Comparison of ENCODE assay signal across 8 mouse cellular contexts in the genomic region with DNA sequence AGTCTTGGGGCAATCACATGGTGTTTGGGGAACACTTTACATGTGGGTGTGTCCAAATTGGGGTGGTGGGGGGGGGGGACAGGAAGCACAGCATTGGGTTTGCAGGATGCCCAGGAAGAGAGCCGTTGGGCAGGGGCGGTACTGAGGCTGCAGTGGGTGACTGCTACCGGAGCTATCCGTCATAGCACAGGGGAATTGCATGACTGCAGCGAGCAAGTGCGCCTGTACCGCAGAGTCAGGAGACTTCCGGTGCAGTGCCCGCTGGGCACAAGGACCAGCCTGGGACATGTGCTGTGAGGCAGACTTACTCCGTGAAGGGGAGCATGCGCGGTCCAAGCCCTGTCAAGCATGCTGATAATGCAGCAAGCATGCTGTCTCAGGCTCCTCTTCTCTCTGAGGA. TPM values are rescaled to one million over a fixed set of nuclear protein-coding genes. Genes with fewer than 3 reads are reported as not detected.
A peak's percentile ranks its signal among the peaks of the same experiment; 100 is the strongest.
DNase-seq lines count a peak whose midpoint lies in the region; ATAC-seq and TF ChIP-seq lines count a peak whose summit lies in the region.

No protein-coding gene starts in this region.

- peaks cover 2% of the 10 kb centered on the region for H3K4me1 ChIP-seq in bone marrow, adult 2 months (ENCODE audit: control insufficient read depth, insufficient read depth, low read length)
- peaks cover 32% of the 10 kb centered on the region for H3K4me1 ChIP-seq in liver, embryonic 12.5 days

- peak; percentile 69; the same call in 1 of the 2 replicates for TF ChIP-seq POLR2A in bone marrow, adult 2 months (IDR thresholded peaks at IDR 0.05; ENCODE audit: borderline replicate concordance, control insufficient read depth, low read depth, low read length)

- peak overlapping the region; percentile 43 for H3K9ac ChIP-seq in liver, embryonic 12.5 days

- ATAC-seq in CD4-positive, CD25-positive, alpha-beta regulatory T cell, adult 4 months = peak; percentile 82
- peak; percentile 77 for ATAC-seq in liver, embryonic 12.5 days

- H3K27ac ChIP-seq in bone marrow, adult 2 months (ENCODE audit: control insufficient read depth, insufficient read depth, low read depth, low read length, poor library complexity) = peak overlapping the region; percentile 98
- H3K27ac ChIP-seq in liver, embryonic 12.5 days = peak overlapping the region; percentile 63
- H3K27ac ChIP-seq in gastrocnemius, adult 2 months = no peak overlapping the region

- DNase-seq in spleen, adult 18-20 months = peak; percentile 69 to 79
- no peak for DNase-seq in left cerebral cortex, postnatal 10 days (ENCODE audit: extremely low spot score in 1 of 2, low spot score in 2 of 2)
- DNase-seq in layer of hippocampus, postnatal 14 days (ENCODE audit: low spot score in 2 of 2) = no peak
- no peak for DNase-seq in kidney, adult 9 months
- no peak for DNase-seq in gastrocnemius, adult 2 months

- H3K36me3 ChIP-seq in liver, embryonic 12.5 days = peaks cover 26% of the 10 kb centered on the region

- H3K27me3 ChIP-seq in liver, embryonic 12.5 days (replicated peaks) = no peaks in the 10 kb centered on the region

- WGBS in bone marrow, adult 2 months = 4% methylated on average over 12 of the region's 12 CpGs
- 23% methylated on average over 12 of the region's 12 CpGs for WGBS in liver, embryonic 12.5 days (ENCODE audit: insufficient replicate concordance)

- TF ChIP-seq CTCF in bone marrow, adult 2 months (IDR thresholded peaks at IDR 0.05; ENCODE audit: control insufficient read depth, insufficient read depth, low read length) = no peak
- TF ChIP-seq CTCF in gastrocnemius, adult 2 months (IDR thresholded peaks at IDR 0.05) = no peak

- intact Hi-C loops in left cerebral cortex, postnatal 10 days (cut with DNase I) = no loop called here
- intact Hi-C loops in gastrocnemius, adult 2 months (cut with DNase I) = no loop called here

- peak overlapping the region; percentile 65 for H3K4me3 ChIP-seq in bone marrow, adult 2 months (replicated peaks; ENCODE audit: control insufficient read depth, low read depth, low read length)
- peak overlapping the region; percentile 46 for H3K4me3 ChIP-seq in liver, embryonic 12.5 days
- H3K4me3 ChIP-seq in gastrocnemius, adult 2 months = no peak overlapping the region

- peak overlapping the region; percentile 74 for H3K4me2 ChIP-seq in liver, embryonic 12.5 days

- no peaks in the 10 kb centered on the region for H3K9me3 ChIP-seq in liver, embryonic 12.5 days (replicated peaks)

RNA-seq across cellular contexts. Expression of gene Muc13, which starts 42.2 kb away (rescaled TPM):
- under 1 TPM in 1 of 2 experiments, not detected in 1; 0.33 TPM for polyA plus RNA-seq in CD4-positive, CD25-positive, alpha-beta regulatory T cell, adult 4 months (2017; shearing (Covaris generic))
- 5.4 and 6.4 TPM in 2 replicates for polyA plus RNA-seq in bone marrow, adult 2 months (2011; ENCODE audit: insufficient read depth, insufficient read length, low replicate concordance, missing spikeins)
- polyA plus RNA-seq in liver, embryonic 12.5 days (2016; fragmentation: Nextera tagmentation; extraction: Ambion mirVana) = 5.2 and 5.5 TPM in 2 replicates
- total RNA-seq in left cerebral cortex, postnatal 10 days (2021) = not detected
- not detected for total RNA-seq in layer of hippocampus, postnatal 14 days (2021)
- total RNA-seq in gastrocnemius, adult 2 months (2021) = not detected

Comparison
In these comparisons a context has a peak if more than half of its experiments do, and no peak if none do; other contexts are left out.
1. DNase-seq: peak in spleen, adult 18-20 months (2 of 2); none in left cerebral cortex, postnatal 10 days (0 of 2), layer of hippocampus, postnatal 14 days (0 of 2), kidney, adult 9 months (single experiment) and gastrocnemius, adult 2 months (single experiment).